Mouse (Mus musculus) heart, postnatal 0 days (tissue): ENCODE data around the gene Iqcf3.

Experiments used
- CTCF ChIP-seq: IDR thresholded peaks from 2 replicates; pipeline ENCODE4 v1.5.1; 2016; ENCODE audit warnings: antibody characterized with exemption, control low read depth, low read depth
- EP300 ChIP-seq: IDR thresholded peaks from 2 replicates; pipeline ENCODE4 v1.6.1; 2016; ENCODE audit warnings: antibody characterized with exemption, low read depth

GRCm38 (mm10) chr9:106483136-106483535 lies 78.3 kb downstream of the Iqcf3 start:
- TF ChIP-seq CTCF (no peak), EP300 (no peak)
